In genomic region chrX:168943217-168943616, GRCm38 (mm10) we compare ENCODE assay signal across 15 mouse cellular contexts.
DNase-seq lines count a peak whose midpoint lies in the region.
"Had no signal": no experiment of that assay in that cellular context is flagged by ENCODE, and none has a peak within 500 bp of the region (broad histone marks: within the 10 kb centered on the region; RNA-seq: fewer than 3 reads in every experiment).

No protein-coding gene starts in this region.

- DNase-seq in adrenal gland, adult 2 months, result peak; percentile 53
- DNase-seq in adrenal gland, postnatal 10 days, result no peak
- peak; percentile 3 for DNase-seq in testis, postnatal 14 days (ENCODE audit: low spot score)
- DNase-seq in testis, postnatal 10 days (ENCODE audit: low spot score), result no peak
- DNase-seq in adipocyte (ENCODE audit: low spot score), result peak; percentile 6
- DNase-seq in cerebellum, postnatal 10 days, result no peak
- no peak for DNase-seq in lung, adult 18-20 months
- DNase-seq in urinary bladder, adult 18-20 months (ENCODE audit: low spot score in 2 of 2), result no peak
- DNase-seq: cerebellum, adult 2 months; cerebellum, postnatal 14 days; embryo, embryonic 11 days; gastrocnemius, adult 2 months; heart, adult 18-20 months; heart, postnatal 10 days; kidney, adult 11 months had no signal

Comparison
In these comparisons a context has a peak if more than half of its experiments do, and no peak if none do; other contexts are left out.
1. DNase-seq: peak in adrenal gland, adult 2 months (single experiment), testis, postnatal 14 days (single experiment) and adipocyte (single experiment); none in adrenal gland, postnatal 10 days (single experiment), testis, postnatal 10 days (single experiment), cerebellum, postnatal 10 days (0 of 2), lung, adult 18-20 months (0 of 2) and urinary bladder, adult 18-20 months (0 of 2).